Mouse (Mus musculus): ENCODE data around the gene Dad1. TPM values are rescaled to one million over a fixed set of nuclear protein-coding genes. Genes with fewer than 3 reads are reported as not detected.

Dad1 gene
- polyA plus RNA-seq, 1 experiment from 2014 or later = 243 TPM

DNA sequence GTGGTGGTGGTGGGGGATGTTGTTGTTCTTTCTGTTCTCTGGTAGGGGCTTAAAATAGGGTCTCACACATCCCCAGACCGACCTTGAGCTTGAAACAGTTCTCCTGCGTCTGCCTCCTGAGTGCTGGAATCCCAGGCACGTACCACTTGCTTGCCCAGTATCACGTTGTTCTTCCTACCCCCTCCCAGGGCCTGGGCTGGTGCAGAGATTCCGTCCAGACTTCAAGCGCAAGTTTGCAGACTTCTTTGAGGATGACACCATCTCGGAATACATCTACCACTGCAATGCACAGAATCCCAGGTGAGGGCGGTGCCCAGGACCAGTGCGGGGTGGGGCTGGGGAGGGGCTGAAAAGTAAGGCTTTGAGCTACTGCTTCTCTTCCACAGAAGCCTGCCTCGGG, 11.2 kb upstream of the Dad1 start:
- Histone ChIP-seq H3K9ac (no peak overlapping the region), H3K4me2 (no peak overlapping the region), H3K4me3 (replicated peaks) (no peak overlapping the region), H3K27ac (no peak overlapping the region), H3K9me3 (replicated peaks) (no peaks in the 10 kb centered on the region), H3K36me3 (peaks cover 9% of the 10 kb centered on the region; the same call in 1 of the 2 replicates), H3K4me1 (replicated peaks) (peaks cover 9% of the 10 kb centered on the region), H3K27me3 (no peaks in the 10 kb centered on the region)
- ATAC-seq (ENCODE audit: low read depth) = no peak
- 64% methylated on average over 10 of the region's 10 CpGs for WGBS (ENCODE audit: insufficient replicate concordance)
- no peak for DNase-seq

DNA sequence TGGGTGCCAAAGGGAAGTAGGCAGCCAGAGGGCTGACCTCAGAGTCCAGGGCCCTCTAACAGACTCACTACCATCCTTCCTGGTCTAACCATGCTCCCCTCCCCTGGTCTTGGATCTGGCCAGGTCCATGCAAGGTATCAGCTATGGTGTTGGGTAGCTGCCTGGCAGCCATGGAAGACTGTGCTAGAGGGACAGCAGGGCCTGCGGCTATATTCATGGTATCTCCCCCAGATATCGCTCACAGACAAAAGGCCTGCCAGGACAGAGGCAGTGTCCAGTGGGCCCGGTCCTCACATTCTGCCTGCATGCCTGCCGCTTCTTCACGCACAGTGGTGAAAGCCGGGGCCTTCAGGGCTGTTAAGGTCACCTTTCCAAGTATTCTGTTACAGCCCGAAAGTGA, 10.3 kb upstream of the Dad1 start:
- Histone ChIP-seq H3K9me3 (replicated peaks) (no peaks in the 10 kb centered on the region), H3K36me3 (peaks cover 9% of the 10 kb centered on the region; the same call in 1 of the 2 replicates), H3K9ac (no peak overlapping the region), H3K4me2 (no peak overlapping the region), H3K27ac (no peak overlapping the region), H3K4me3 (replicated peaks) (no peak overlapping the region), H3K4me1 (replicated peaks) (peaks cover 18% of the 10 kb centered on the region), H3K27me3 (no peaks in the 10 kb centered on the region)
- WGBS (ENCODE audit: insufficient replicate concordance) = 78% methylated on average over 7 of the region's 7 CpGs
- ATAC-seq (ENCODE audit: low read depth) (no peak), DNase-seq (no peak)

DNA sequence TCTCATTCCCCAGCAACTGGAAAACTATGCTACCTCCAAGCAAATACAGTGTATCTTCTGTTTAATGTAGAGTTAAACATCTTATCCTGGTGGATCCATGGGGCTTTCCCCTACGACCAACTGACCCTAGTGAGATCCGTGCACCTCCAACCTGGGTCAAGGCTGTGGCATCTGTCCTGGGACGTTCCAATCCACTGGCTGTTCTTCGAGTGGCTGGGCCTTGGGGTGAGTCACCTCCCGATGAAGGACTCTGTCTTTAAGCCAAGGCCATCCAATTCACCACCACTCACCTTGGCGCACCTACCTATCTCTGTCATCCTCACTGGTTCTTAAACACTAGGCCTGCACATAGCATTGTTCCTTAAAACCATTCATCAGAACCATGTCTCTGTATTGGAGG, 9.2 kb upstream of the Dad1 start:
- peaks cover 28% of the 10 kb centered on the region for H3K4me1 ChIP-seq (replicated peaks)
- H3K9me3 ChIP-seq (replicated peaks) = no peaks in the 10 kb centered on the region
- peaks cover 9% of the 10 kb centered on the region; the same call in 1 of the 2 replicates for H3K36me3 ChIP-seq
- no peaks in the 10 kb centered on the region for H3K27me3 ChIP-seq
- H3K4me2 ChIP-seq = no peak overlapping the region
- no peak for ATAC-seq (ENCODE audit: low read depth)
- DNase-seq = no peak
- H3K4me3 ChIP-seq (replicated peaks) = no peak overlapping the region
- H3K27ac ChIP-seq = no peak overlapping the region
- H3K9ac ChIP-seq = no peak overlapping the region
- 75% methylated on average over 6 of the region's 6 CpGs for WGBS (ENCODE audit: insufficient replicate concordance)

DNA sequence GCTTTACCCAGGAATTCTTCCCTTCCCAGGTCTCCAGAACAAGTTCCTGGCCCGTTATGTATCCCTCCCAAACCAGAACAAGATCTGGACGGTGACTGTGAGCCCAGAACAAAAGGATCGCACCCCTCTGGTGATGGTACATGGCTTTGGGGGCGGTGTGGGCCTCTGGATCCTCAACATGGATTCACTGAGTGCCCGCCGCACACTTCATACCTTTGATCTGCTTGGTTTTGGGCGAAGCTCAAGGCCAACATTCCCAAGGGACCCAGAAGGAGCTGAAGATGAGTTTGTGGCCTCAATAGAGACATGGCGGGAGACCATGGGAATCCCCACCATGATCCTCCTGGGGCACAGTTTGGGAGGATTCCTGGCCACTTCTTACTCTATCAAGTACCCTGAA, 8.7 kb upstream of the Dad1 start:
- WGBS (ENCODE audit: insufficient replicate concordance) = 73% methylated on average over 8 of the region's 8 CpGs
- H3K27ac ChIP-seq = no peak overlapping the region
- no peak overlapping the region for H3K9ac ChIP-seq
- 0 out of 2 replicates have a peak, but pooled peaks cover 5% of the 10 kb centered on the region for H3K36me3 ChIP-seq
- H3K4me2 ChIP-seq = no peak overlapping the region
- DNase-seq = no peak
- no peak for ATAC-seq (ENCODE audit: low read depth)
- no peaks in the 10 kb centered on the region for H3K9me3 ChIP-seq (replicated peaks)
- H3K27me3 ChIP-seq = no peaks in the 10 kb centered on the region
- H3K4me3 ChIP-seq (replicated peaks) = no peak overlapping the region
- peaks cover 33% of the 10 kb centered on the region for H3K4me1 ChIP-seq (replicated peaks)

DNA sequence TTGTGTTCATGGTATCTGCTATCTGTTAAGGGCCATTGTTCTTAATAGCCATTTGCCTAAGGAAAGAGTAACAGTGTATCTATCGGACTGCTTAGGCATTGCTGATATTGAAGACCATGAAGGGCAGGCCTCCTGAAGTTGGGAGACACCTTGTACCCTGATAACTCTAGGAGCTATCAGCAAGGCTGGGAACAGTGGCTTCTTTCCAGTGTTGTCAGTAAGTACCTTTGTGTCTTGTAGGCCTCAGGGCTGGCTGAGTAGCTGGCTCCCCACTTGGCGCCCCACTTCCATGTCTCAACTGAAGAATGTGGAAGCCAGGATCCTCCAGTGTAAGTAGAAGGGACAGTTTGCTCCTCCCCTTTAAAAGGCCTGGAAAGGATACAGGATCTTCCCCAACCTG, 7.5 kb upstream of the Dad1 start:
- 0 out of 2 replicates have a peak, but pooled peaks cover 3% of the 10 kb centered on the region for H3K36me3 ChIP-seq
- H3K4me3 ChIP-seq (replicated peaks) = no peak overlapping the region
- no peak overlapping the region for H3K27ac ChIP-seq
- H3K9ac ChIP-seq = no peak overlapping the region
- H3K4me1 ChIP-seq (replicated peaks) = peaks cover 35% of the 10 kb centered on the region
- no peak for DNase-seq
- no peak overlapping the region for H3K4me2 ChIP-seq
- H3K27me3 ChIP-seq = no peaks in the 10 kb centered on the region
- no peak for ATAC-seq (ENCODE audit: low read depth)
- WGBS (ENCODE audit: insufficient replicate concordance) = 84% methylated on average over 2 of the region's 2 CpGs
- H3K9me3 ChIP-seq (replicated peaks) = no peaks in the 10 kb centered on the region

DNA sequence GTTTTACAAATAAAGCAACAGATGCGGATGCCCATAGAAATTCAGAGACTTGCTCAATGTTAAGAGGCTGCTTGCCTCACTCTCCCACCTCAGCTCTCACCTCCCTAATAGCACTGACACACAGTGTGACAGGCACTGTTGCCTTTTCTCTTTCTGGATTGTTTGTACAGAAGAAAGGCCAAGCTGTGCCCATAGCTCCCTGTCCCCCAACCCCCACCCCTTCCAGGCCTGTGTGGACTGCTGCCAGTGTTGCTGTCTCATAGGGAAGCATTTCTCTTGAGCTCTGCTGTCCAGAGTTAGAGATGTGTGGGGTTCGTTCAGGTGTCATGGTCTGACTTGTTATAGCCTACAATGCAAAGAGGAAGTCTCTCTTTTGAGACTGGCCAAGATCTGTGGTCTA, 6.3 kb upstream of the Dad1 start:
- peak overlapping the region; percentile 91 for H3K4me2 ChIP-seq
- H3K27ac ChIP-seq = no peak overlapping the region
- 0 out of 2 replicates have a peak, but pooled peaks cover 3% of the 10 kb centered on the region for H3K36me3 ChIP-seq
- WGBS (ENCODE audit: insufficient replicate concordance) = 62% methylated on average over 2 of the region's 2 CpGs
- no peaks in the 10 kb centered on the region for H3K27me3 ChIP-seq
- H3K4me3 ChIP-seq (replicated peaks) = peak overlapping the region; percentile 68
- peaks cover 37% of the 10 kb centered on the region for H3K4me1 ChIP-seq (replicated peaks)
- H3K9me3 ChIP-seq (replicated peaks) = no peaks in the 10 kb centered on the region
- DNase-seq (no peak), ATAC-seq (ENCODE audit: low read depth) (no peak)
- 0 out of 2 replicates have a peak overlapping the region, but pooled peaks have one; percentile 14 for H3K9ac ChIP-seq

DNA sequence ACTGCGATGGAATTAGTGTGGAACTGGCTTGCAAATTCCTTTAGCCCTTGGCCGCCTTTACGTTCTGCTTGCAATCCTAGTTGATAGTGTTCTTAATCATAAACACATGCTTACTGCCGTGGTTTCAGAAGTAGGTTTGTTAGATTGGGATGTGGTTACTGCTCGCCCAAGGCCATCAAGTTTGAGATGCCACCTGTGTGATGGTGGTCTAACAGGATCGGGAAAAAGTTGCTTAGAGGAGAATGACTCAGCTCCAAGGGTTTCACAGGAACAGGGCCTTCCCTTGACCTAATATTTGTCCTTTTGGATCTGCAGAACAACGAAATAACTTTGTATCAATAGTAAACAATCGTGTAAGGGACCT, 5.8 kb upstream of the Dad1 start:
- Histone ChIP-seq H3K9ac (peak overlapping the region; percentile 83), H3K27me3 (no peaks in the 10 kb centered on the region), H3K9me3 (replicated peaks) (no peaks in the 10 kb centered on the region), H3K36me3 (0 out of 2 replicates have a peak, but pooled peaks cover 3% of the 10 kb centered on the region), H3K4me1 (replicated peaks) (peaks cover 42% of the 10 kb centered on the region), H3K4me2 (peak overlapping the region; percentile 91), H3K27ac (peak overlapping the region; percentile 76), H3K4me3 (replicated peaks) (peak overlapping the region; percentile 68)
- no peak for DNase-seq
- no peak for ATAC-seq (ENCODE audit: low read depth)
- 17% methylated on average over 8 of the region's 8 CpGs for WGBS (ENCODE audit: insufficient replicate concordance)

DNA sequence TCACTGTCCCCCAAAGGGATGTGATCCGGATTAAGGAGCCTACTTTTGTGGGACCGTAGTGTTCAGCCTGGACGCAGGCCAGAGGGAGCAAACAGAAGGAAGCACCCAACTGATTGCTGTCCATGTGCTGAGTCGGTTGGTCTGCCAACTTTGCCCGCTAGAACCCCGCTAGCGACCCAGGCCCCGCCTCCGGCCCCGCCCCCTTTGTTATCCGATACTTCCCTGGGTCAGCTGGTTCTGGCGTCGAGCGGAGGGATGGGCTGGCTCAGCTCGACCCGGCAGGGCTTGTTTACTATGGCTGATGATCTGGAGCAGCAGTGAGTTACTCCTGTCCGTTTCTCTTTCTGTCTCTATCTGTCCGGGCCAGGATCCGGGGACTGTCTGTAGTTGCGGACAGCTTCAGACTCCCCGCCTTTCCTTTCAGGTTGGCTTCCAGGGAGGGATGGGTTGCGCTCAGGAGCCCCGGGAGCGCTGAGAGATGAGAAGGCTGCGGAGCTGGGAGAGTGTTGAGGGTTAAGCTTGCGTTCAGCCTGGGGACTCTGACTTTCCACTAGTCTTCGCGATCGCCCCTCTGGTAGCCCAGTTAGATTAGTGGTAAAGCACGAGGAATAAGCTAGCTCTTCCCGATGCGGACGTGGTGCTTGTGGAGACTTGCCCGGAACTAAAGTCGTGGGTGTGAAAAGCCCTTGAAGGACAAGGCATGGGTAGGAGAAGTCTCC, 5.3 kb upstream of the Dad1 start:
- Histone ChIP-seq H3K9me3 (replicated peaks) (no peaks in the 10 kb centered on the region), H3K9ac (peak overlapping the region; percentile 83), H3K36me3 (0 out of 2 replicates have a peak, but pooled peaks cover 1% of the 10 kb centered on the region), H3K27ac (peak overlapping the region; percentile 76), H3K4me3 (replicated peaks) (peak overlapping the region; percentile 68), H3K27me3 (no peaks in the 10 kb centered on the region), H3K4me1 (replicated peaks) (peaks cover 44% of the 10 kb centered on the region), H3K4me2 (peak overlapping the region; percentile 91)
- peak; percentile 92 for DNase-seq
- peak; percentile 92 for ATAC-seq (ENCODE audit: low read depth)
- WGBS (ENCODE audit: insufficient replicate concordance) = 1% methylated on average over 35 of the region's 35 CpGs

DNA sequence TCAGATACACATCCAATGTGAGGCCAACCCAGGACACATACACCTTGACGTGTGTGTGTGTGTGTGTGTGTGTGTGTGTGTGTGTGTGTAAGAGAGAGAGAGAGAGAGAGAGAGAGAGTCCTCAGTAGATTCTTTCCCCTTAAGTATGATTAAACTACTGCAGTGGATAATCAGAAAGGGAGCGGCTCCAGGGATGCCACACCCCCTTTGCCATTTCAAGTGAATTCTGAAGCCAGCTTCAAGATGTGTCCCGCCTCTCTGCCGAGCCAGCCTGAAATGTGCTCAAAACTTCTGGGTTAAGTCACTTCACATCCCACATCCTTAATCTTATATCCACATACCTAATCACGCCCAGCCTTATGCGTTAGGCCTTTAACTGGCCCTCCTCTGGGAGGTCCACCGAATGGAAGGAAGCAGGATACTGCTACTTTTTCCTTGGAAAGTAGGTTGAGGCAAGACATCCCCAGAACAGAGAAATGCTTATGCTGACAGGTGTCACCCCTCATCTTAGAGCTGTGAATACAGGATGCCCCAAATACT, 4.3 kb upstream of the Dad1 start:
- Histone ChIP-seq H3K9me3 (replicated peaks) (no peaks in the 10 kb centered on the region), H3K4me2 (peak overlapping the region; percentile 91), H3K27ac (peak overlapping the region; percentile 40; the same call in 1 of the 2 replicates), H3K9ac (peak overlapping the region; percentile 83; the same call in 1 of the 2 replicates), H3K4me3 (replicated peaks) (peak overlapping the region; percentile 68; the same call in 1 of the 2 replicates), H3K36me3 (no peaks in the 10 kb centered on the region), H3K4me1 (replicated peaks) (peaks cover 44% of the 10 kb centered on the region), H3K27me3 (no peaks in the 10 kb centered on the region)
- DNase-seq (no peak), ATAC-seq (ENCODE audit: low read depth) (no peak)
- 53% methylated on average over 7 of the region's 7 CpGs for WGBS (ENCODE audit: insufficient replicate concordance)

DNA sequence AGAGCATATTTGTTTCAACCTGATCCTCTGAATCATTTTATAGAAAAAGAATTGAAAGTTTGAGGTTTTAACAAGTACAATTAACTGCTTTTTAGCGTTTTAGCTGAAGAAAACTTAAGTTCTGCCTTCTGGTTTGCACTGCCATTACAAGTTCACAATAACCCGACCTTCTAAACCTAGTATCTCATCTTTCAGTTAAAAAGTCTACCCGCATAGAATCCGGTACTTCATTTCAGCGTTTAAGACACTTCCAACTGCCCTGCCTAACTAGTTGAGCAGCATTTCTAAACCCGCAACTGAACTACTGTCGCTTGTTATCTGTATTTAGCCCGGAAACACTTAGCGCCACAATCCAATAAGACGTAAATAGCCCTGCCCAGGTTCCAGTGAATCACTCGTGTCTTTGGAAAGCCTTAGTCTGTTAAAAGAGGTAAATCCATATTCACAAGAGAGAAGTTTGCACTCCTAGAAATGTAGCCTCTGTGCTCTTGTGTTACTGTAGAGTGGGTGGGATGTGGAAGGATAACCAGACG, 832 bp upstream of the Dad1 start:
- Histone ChIP-seq H3K27me3 (no peaks in the 10 kb centered on the region), H3K27ac (peak overlapping the region; percentile 94), H3K4me2 (peak overlapping the region; percentile 83), H3K4me1 (replicated peaks) (peaks cover 60% of the 10 kb centered on the region), H3K9me3 (replicated peaks) (no peaks in the 10 kb centered on the region), H3K9ac (peak overlapping the region; percentile 81), H3K4me3 (replicated peaks) (peak overlapping the region; percentile 68), H3K36me3 (peaks cover 5% of the 10 kb centered on the region)
- DNase-seq = no peak
- 48% methylated on average over 12 of the region's 12 CpGs for WGBS (ENCODE audit: insufficient replicate concordance)
- ATAC-seq (ENCODE audit: low read depth) = no peak

DNA sequence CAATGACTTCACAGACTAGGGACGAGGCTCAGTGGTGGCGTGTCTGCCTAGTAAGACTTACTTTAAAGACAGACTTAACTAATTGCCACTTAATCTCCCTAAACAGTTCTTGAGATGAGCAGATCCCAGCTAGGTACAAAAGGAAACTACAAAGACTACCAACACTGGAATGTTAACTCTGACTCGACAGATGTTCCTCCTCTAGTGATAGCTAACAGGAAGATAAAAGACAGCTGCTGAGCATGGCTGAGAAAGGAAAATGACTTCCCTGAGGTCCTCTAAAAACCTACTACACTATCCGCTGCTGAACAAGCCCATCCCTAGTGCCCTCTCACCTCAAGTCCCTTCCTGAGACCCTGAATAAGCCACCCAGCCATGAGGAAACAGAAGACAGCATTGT, 3.8 kb downstream of the Dad1 start:
- no peaks in the 10 kb centered on the region for H3K27me3 ChIP-seq
- H3K4me2 ChIP-seq = no peak overlapping the region
- peaks cover 53% of the 10 kb centered on the region for H3K4me1 ChIP-seq (replicated peaks)
- H3K9ac ChIP-seq = no peak overlapping the region
- H3K9me3 ChIP-seq (replicated peaks) = no peaks in the 10 kb centered on the region
- ATAC-seq (ENCODE audit: low read depth) = no peak
- WGBS (ENCODE audit: insufficient replicate concordance) = 64% methylated on average over 4 of the region's 4 CpGs
- peaks cover 40% of the 10 kb centered on the region for H3K36me3 ChIP-seq
- no peak for DNase-seq
- no peak overlapping the region for H3K4me3 ChIP-seq (replicated peaks)
- H3K27ac ChIP-seq = 0 out of 2 replicates have a peak overlapping the region, but pooled peaks have one; percentile 9
